Mouse (Mus musculus): ENCODE measurements at regions not wholly inside any gene's neighbourhood (a gene's known extent, or its start where the extent isn't known, plus 50 kb on each side); places are given as distances from the start of the nearest gene placed in this dataset.

DNA sequence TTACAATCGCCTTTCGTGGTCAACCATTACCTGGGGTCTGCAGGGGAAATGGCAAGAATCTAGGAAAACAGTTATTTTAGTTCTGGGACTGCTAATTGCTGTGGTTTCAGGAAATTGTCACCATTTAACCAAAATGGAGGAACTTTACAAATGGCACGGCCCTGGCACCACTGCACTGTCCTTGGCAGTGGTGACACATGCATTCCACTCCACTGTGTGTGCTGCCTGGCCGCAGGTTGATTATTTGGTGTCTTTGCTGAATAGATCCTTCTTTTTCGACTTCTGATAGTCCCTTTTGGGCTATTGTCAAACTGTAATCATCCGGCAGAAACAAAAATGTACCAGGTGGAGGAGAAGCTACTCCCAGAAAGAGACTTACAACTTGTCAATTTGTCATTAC is 241.4 kb upstream of the Rnaseh2b start:
- Histone ChIP-seq H3K27me3 (ENCODE audit: control insufficient read depth, insufficient read depth, low read length) (no peaks in the 10 kb centered on the region), H3K4me3 (replicated peaks; ENCODE audit: low read length) (no peak overlapping the region), H3K4me2 (replicated peaks; ENCODE audit: low read depth, low read length, severe bottlenecking) (no peak overlapping the region), H3K36me3 (ENCODE audit: control insufficient read depth, insufficient read depth, low read length) (no peaks in the 10 kb centered on the region), H3K9me3 (ENCODE audit: control insufficient read depth, low read length) (0 out of 2 replicates have a peak, but pooled peaks cover 3% of the 10 kb centered on the region), H3K4me1 (ENCODE audit: control insufficient read depth, insufficient read depth, low read length) (peaks cover 26% of the 10 kb centered on the region), H3K9ac (ENCODE audit: low read depth, low read length, severe bottlenecking) (no peak overlapping the region), H3K27ac (replicated peaks; ENCODE audit: low read depth, low read length) (no peak overlapping the region)
- TF ChIP-seq POLR2A (IDR thresholded peaks at IDR 0.05; ENCODE audit: borderline replicate concordance, extremely low read depth, insufficient read depth, insufficient read length) = no peak
- WGBS = 83% methylated on average over 6 of the region's 6 CpGs
- DNase-seq (ENCODE audit: low spot score) = no peak
- no peak for ATAC-seq (ENCODE audit: low FRiP score, low read depth)

DNA sequence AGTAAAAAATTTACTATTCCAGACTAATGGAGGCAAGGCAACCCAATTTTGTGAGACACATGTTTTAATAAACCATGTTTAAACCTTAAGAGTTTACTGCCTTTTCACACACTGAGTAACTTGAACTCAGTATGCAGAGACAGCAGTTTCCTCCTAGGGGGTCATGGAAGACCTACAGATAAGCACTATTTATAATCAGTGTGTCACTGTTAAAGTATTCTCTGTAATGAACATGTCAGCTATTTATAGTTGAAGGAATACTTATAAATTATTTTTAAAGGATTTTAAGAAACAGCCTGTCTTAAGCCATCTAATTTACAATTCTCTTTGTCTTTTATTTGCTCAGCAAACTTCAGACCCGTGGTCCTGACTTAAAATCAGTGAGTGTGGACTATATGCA is 240.5 kb upstream of the Rnaseh2b start:
- H3K4me3 ChIP-seq (replicated peaks; ENCODE audit: low read length) = no peak overlapping the region
- H3K4me2 ChIP-seq (replicated peaks; ENCODE audit: low read depth, low read length, severe bottlenecking) = no peak overlapping the region
- H3K9me3 ChIP-seq (ENCODE audit: control insufficient read depth, low read length) = 0 out of 2 replicates have a peak, but pooled peaks cover 3% of the 10 kb centered on the region
- H3K36me3 ChIP-seq (ENCODE audit: control insufficient read depth, insufficient read depth, low read length) = no peaks in the 10 kb centered on the region
- DNase-seq (ENCODE audit: low spot score) (peak; percentile 33), ATAC-seq (ENCODE audit: low FRiP score, low read depth) (peak; percentile 44; the same call in 1 of the 2 replicates)
- peaks cover 26% of the 10 kb centered on the region for H3K4me1 ChIP-seq (ENCODE audit: control insufficient read depth, insufficient read depth, low read length)
- peak overlapping the region; percentile 72 for H3K27ac ChIP-seq (replicated peaks; ENCODE audit: low read depth, low read length)
- no peaks in the 10 kb centered on the region for H3K27me3 ChIP-seq (ENCODE audit: control insufficient read depth, insufficient read depth, low read length)
- H3K9ac ChIP-seq (ENCODE audit: low read depth, low read length, severe bottlenecking) = no peak overlapping the region
- TF ChIP-seq POLR2A (IDR thresholded peaks at IDR 0.05; ENCODE audit: borderline replicate concordance, extremely low read depth, insufficient read depth, insufficient read length) = no peak
- 19% methylated on average over 1 of the region's 1 CpGs for WGBS

DNA sequence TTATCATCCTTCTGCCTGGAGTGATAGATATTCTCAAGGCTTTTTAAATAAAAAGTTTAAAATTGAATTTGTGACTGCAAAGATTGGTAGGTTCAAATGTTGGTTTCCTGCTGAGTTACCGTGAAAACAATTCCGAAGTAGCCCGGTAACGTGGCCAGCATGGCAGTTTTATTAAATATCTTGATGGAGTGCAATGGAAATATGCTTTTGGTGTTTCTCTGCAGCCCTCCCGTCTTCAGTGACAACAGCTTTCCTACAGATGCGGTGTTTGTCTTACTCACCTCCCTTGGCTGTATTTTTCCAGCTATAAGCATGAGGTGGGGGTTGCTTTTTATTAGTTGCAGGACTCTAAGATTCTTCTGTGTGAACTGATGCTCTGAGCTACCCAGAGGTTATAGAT is 239.4 kb upstream of the Rnaseh2b start:
- Histone ChIP-seq H3K4me3 (replicated peaks; ENCODE audit: low read length) (no peak overlapping the region), H3K9ac (ENCODE audit: low read depth, low read length, severe bottlenecking) (no peak overlapping the region), H3K4me1 (ENCODE audit: control insufficient read depth, insufficient read depth, low read length) (peaks cover 26% of the 10 kb centered on the region), H3K9me3 (ENCODE audit: control insufficient read depth, low read length) (0 out of 2 replicates have a peak, but pooled peaks cover 3% of the 10 kb centered on the region), H3K27me3 (ENCODE audit: control insufficient read depth, insufficient read depth, low read length) (no peaks in the 10 kb centered on the region), H3K36me3 (ENCODE audit: control insufficient read depth, insufficient read depth, low read length) (no peaks in the 10 kb centered on the region), H3K4me2 (replicated peaks; ENCODE audit: low read depth, low read length, severe bottlenecking) (peak overlapping the region; percentile 15), H3K27ac (replicated peaks; ENCODE audit: low read depth, low read length) (peak overlapping the region; percentile 72)
- TF ChIP-seq POLR2A (IDR thresholded peaks at IDR 0.05; ENCODE audit: borderline replicate concordance, extremely low read depth, insufficient read depth, insufficient read length) = no peak
- DNase-seq (ENCODE audit: low spot score) (peak; percentile 41), ATAC-seq (ENCODE audit: low FRiP score, low read depth) (peak; percentile 57)
- 30% methylated on average over 6 of the region's 6 CpGs for WGBS

DNA sequence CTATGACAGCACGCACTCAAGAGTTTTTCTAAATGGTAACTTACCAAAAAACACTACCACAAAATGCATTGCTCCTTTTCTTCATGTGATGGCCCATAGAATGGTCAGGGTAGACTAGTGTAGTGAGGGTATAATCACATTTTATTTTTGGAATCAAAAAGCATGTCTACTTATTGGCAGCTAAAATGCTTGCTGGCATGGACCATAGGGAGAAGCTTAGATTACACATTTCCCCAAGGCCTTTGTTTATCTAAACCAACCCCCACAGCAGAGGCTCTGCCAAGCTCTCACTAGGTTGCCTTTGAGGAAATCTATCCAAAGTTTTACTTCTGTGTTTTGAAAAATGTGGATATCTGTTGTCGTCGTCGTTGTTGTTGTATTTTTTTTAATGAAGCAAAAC is 235.3 kb upstream of the Rnaseh2b start:
- H3K27me3 ChIP-seq (ENCODE audit: control insufficient read depth, insufficient read depth, low read length) = no peaks in the 10 kb centered on the region
- ATAC-seq (ENCODE audit: low FRiP score, low read depth) (no peak), DNase-seq (ENCODE audit: low spot score) (no peak)
- H3K4me3 ChIP-seq (replicated peaks; ENCODE audit: low read length) = no peak overlapping the region
- 75% methylated on average over 4 of the region's 4 CpGs for WGBS
- H3K36me3 ChIP-seq (ENCODE audit: control insufficient read depth, insufficient read depth, low read length) = no peaks in the 10 kb centered on the region
- H3K4me2 ChIP-seq (replicated peaks; ENCODE audit: low read depth, low read length, severe bottlenecking) = no peak overlapping the region
- H3K4me1 ChIP-seq (ENCODE audit: control insufficient read depth, insufficient read depth, low read length) = peaks cover 17% of the 10 kb centered on the region
- H3K27ac ChIP-seq (replicated peaks; ENCODE audit: low read depth, low read length) = no peak overlapping the region
- H3K9me3 ChIP-seq (ENCODE audit: control insufficient read depth, low read length) = 0 out of 2 replicates have a peak, but pooled peaks cover 3% of the 10 kb centered on the region
- no peak for TF ChIP-seq POLR2A (IDR thresholded peaks at IDR 0.05; ENCODE audit: borderline replicate concordance, extremely low read depth, insufficient read depth, insufficient read length)
- no peak overlapping the region for H3K9ac ChIP-seq (ENCODE audit: low read depth, low read length, severe bottlenecking)

DNA sequence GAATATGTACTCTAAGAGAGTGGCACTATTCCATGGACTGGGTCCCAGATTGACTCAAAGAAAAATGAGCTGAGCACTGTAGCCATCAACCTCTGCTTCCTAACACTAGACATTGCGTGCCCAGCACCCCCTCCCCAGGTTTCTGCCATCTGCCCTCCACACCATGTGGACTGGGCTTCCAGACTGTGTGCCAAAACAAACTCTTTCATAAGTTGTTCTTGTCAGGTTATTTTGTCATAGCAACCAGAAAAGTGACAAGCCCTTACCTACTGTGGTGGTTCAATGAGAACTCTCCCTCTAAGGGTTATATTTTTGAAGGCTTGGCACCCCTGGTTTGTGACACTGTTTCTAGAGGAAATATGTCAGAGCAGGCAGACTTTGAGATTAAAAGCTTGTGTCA is 234.3 kb upstream of the Rnaseh2b start:
- H3K27me3 ChIP-seq (ENCODE audit: control insufficient read depth, insufficient read depth, low read length) = no peaks in the 10 kb centered on the region
- 0 out of 2 replicates have a peak, but pooled peaks cover 3% of the 10 kb centered on the region for H3K9me3 ChIP-seq (ENCODE audit: control insufficient read depth, low read length)
- WGBS = 95% methylated on average over 1 of the region's 1 CpGs
- TF ChIP-seq POLR2A (IDR thresholded peaks at IDR 0.05; ENCODE audit: borderline replicate concordance, extremely low read depth, insufficient read depth, insufficient read length) = no peak
- DNase-seq (ENCODE audit: low spot score) = no peak
- no peak overlapping the region for H3K27ac ChIP-seq (replicated peaks; ENCODE audit: low read depth, low read length)
- no peak for ATAC-seq (ENCODE audit: low FRiP score, low read depth)
- peaks cover 8% of the 10 kb centered on the region for H3K4me1 ChIP-seq (ENCODE audit: control insufficient read depth, insufficient read depth, low read length)
- H3K4me3 ChIP-seq (replicated peaks; ENCODE audit: low read length) = no peak overlapping the region
- no peaks in the 10 kb centered on the region for H3K36me3 ChIP-seq (ENCODE audit: control insufficient read depth, insufficient read depth, low read length)
- no peak overlapping the region for H3K4me2 ChIP-seq (replicated peaks; ENCODE audit: low read depth, low read length, severe bottlenecking)
- H3K9ac ChIP-seq (ENCODE audit: low read depth, low read length, severe bottlenecking) = no peak overlapping the region

DNA sequence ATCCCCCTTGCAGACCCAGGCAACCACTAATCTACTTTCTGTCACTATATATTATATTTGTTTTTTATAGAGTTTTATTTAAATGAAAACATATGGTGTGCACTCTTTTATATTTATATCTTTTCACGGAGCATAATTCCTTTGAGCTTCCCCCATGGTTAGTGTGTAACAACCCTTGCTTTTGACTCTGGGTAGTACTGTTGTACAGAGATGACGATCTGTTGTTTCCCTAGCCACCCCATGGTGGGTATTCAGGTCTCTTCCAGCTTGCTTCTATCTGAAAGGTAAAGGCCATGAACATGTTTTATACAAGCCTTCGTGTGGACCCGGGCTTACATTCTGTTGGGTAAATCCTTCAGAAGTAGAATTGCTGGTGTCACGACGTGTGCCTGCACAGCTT is 221.2 kb upstream of the Rnaseh2b start:
- WGBS = 64% methylated on average over 6 of the region's 6 CpGs

More for the DNA sequence above, 221.2 kb upstream of the Rnaseh2b start:
- Histone ChIP-seq H3K4me3 (replicated peaks; ENCODE audit: low read length) (no peak overlapping the region), H3K9me3 (ENCODE audit: control insufficient read depth, low read length) (no peaks in the 10 kb centered on the region), H3K27me3 (ENCODE audit: control insufficient read depth, insufficient read depth, low read length) (no peaks in the 10 kb centered on the region), H3K36me3 (ENCODE audit: control insufficient read depth, insufficient read depth, low read length) (no peaks in the 10 kb centered on the region), H3K9ac (ENCODE audit: low read depth, low read length, severe bottlenecking) (no peak overlapping the region), H3K27ac (replicated peaks; ENCODE audit: low read depth, low read length) (no peak overlapping the region), H3K4me2 (replicated peaks; ENCODE audit: low read depth, low read length, severe bottlenecking) (no peak overlapping the region), H3K4me1 (ENCODE audit: control insufficient read depth, insufficient read depth, low read length) (no peaks in the 10 kb centered on the region; the same call in 1 of the 2 replicates)
- DNase-seq (ENCODE audit: low spot score) (no peak), ATAC-seq (ENCODE audit: low FRiP score, low read depth) (no peak)
- no peak for TF ChIP-seq POLR2A (IDR thresholded peaks at IDR 0.05; ENCODE audit: borderline replicate concordance, extremely low read depth, insufficient read depth, insufficient read length)
